Mouse (Mus musculus) lung, postnatal 36 days (tissue): ENCODE data around the gene Zrsr1.

Source experiments
- DNase-seq: peaks from one replicate; pipeline ENCODE4 v3.0.0; 2022; ENCODE audit warnings: mixed read lengths

Zrsr1 gene

GRCm38 (mm10) chr11:22973599-22973998, 1.8 kb downstream of the Zrsr1 start:
- peak; percentile 9 for DNase-seq

- DNase-seq = no peak
Observed at GRCm38 (mm10) chr11:22978215-22978614, 6.4 kb downstream of the Zrsr1 start.

- DNase-seq = no peak
Observed at GRCm38 (mm10) chr11:22978711-22979110, 6.9 kb downstream of the Zrsr1 start.

- DNase-seq = peak; percentile 13
Observed at GRCm38 (mm10) chr11:22979221-22979620, 7.4 kb downstream of the Zrsr1 start.

- no peak for DNase-seq
Observed at GRCm38 (mm10) chr11:22981041-22981440, 9.2 kb downstream of the Zrsr1 start.

- DNase-seq = no peak
Observed at GRCm38 (mm10) chr11:22981543-22981950, 9.7 kb downstream of the Zrsr1 start.

GRCm38 (mm10) chr11:22981984-22982757, 10.4 kb downstream of the Zrsr1 start, which contains the start of the genes Gm28048 and Commd1:
Gm28048 (minus strand) TSS chr11:22982090.
Commd1 (minus strand) TSS chr11:22982382.
- DNase-seq = peak; percentile 97

- no peak for DNase-seq
Observed at GRCm38 (mm10) chr11:22982846-22983245, 11.0 kb downstream of the Zrsr1 start.

- DNase-seq = no peak
Observed at GRCm38 (mm10) chr11:22985510-22985909, 13.7 kb downstream of the Zrsr1 start.

- peak; percentile 83 for DNase-seq
Observed at GRCm38 (mm10) chr11:22987357-22987756, 15.6 kb downstream of the Zrsr1 start.

- DNase-seq = no peak
Observed at GRCm38 (mm10) chr11:22989786-22990185, 18.0 kb downstream of the Zrsr1 start.

GRCm38 (mm10) chr11:22990393-22991126, 18.8 kb downstream of the Zrsr1 start, which contains the start of gene Cct4:
Cct4 (plus strand) TSS chr11:22990519.
- peak; percentile 96 for DNase-seq

- DNase-seq = no peak
Observed at GRCm38 (mm10) chr11:22991218-22991835, 19.5 kb downstream of the Zrsr1 start.

- DNase-seq = peak; percentile 29
Observed at GRCm38 (mm10) chr11:22994271-22994670, 22.5 kb downstream of the Zrsr1 start.

- no peak for DNase-seq
Observed at GRCm38 (mm10) chr11:22995461-22995860, 23.7 kb downstream of the Zrsr1 start.

GRCm38 (mm10) chr11:22998308-22998707, 26.5 kb downstream of the Zrsr1 start:
- DNase-seq = no peak

GRCm38 (mm10) chr11:23005276-23005675, 33.5 kb downstream of the Zrsr1 start:
- DNase-seq = no peak

- no peak for DNase-seq
Observed at GRCm38 (mm10) chr11:23007166-23007480, 35.3 kb downstream of the Zrsr1 start.

GRCm38 (mm10) chr11:23007481-23008180, 35.8 kb downstream of the Zrsr1 start, which contains the start of gene Fam161a:
Fam161a (plus strand) TSS chr11:23007531.
- DNase-seq = peak; percentile 98

GRCm38 (mm10) chr11:23008181-23008823, 36.5 kb downstream of the Zrsr1 start:
- peak; percentile 86 for DNase-seq

- no peak for DNase-seq
Observed at GRCm38 (mm10) chr11:23008824-23009200, 37.0 kb downstream of the Zrsr1 start.

- DNase-seq = no peak
Observed at GRCm38 (mm10) chr11:23013096-23013495, 41.3 kb downstream of the Zrsr1 start.
